ENCODE assay signal across 19 mouse cellular contexts in genomic region chr14:61052163-61052562, GRCm38 (mm10). TPM values are rescaled to one million over a fixed set of nuclear protein-coding genes. Genes with fewer than 3 reads are reported as not detected.
DNase-seq lines count a peak whose midpoint lies in the region; ATAC-seq and TF ChIP-seq lines count a peak whose summit lies in the region.
"Had no signal": no experiment of that assay in that cellular context is flagged by ENCODE, and none has a peak within 500 bp of the region (broad histone marks: within the 10 kb centered on the region; RNA-seq: fewer than 3 reads in every experiment).

No protein-coding gene starts in this region.

- TF ChIP-seq EP300 in lung, postnatal 0 days (IDR thresholded peaks at IDR 0.05) = no peak

- no peak for TF ChIP-seq CTCF in lung, postnatal 0 days (IDR thresholded peaks at IDR 0.05)
- TF ChIP-seq CTCF in thymus, adult 2 months (IDR thresholded peaks at IDR 0.05; ENCODE audit: borderline replicate concordance, control insufficient read depth, extremely low read depth, insufficient read depth, low read length, poor library complexity) = no peak
- TF ChIP-seq CTCF in midbrain, postnatal 0 days (IDR thresholded peaks at IDR 0.05) = no peak

- peaks cover 12% of the 10 kb centered on the region; the same call in 1 of the 2 replicates for H3K4me1 ChIP-seq in lung, postnatal 0 days (ENCODE audit: insufficient read depth, low read depth, low read length)
- H3K4me1 ChIP-seq in intestine, embryonic 16.5 days (ENCODE audit: control insufficient read depth, insufficient read depth, low read length) = peaks cover 3% of the 10 kb centered on the region
- H3K4me1 ChIP-seq in thymus, adult 2 months (replicated peaks; ENCODE audit: control insufficient read depth, insufficient read depth, low read length) = peaks cover 15% of the 10 kb centered on the region
- H3K4me1 ChIP-seq in midbrain, postnatal 0 days (ENCODE audit: insufficient read depth, low read length) = peaks cover 11% of the 10 kb centered on the region

- no peak overlapping the region for H3K27ac ChIP-seq in lung, postnatal 0 days (ENCODE audit: low read length)
- H3K27ac ChIP-seq in intestine, embryonic 16.5 days (ENCODE audit: low read length) = no peak overlapping the region
- H3K27ac ChIP-seq in thymus, adult 2 months (ENCODE audit: control insufficient read depth, insufficient read depth, low read length) = no peak overlapping the region
- H3K27ac ChIP-seq in midbrain, postnatal 0 days (ENCODE audit: low read depth, low read length) = no peak overlapping the region
- H3K27ac ChIP-seq: embryonic facial prominence, embryonic 13.5 days; forebrain, embryonic 12.5 days; heart, embryonic 13.5 days; hindbrain, embryonic 15.5 days had no signal

- peak; percentile 6 for DNase-seq in lung, postnatal 10 days
- DNase-seq in lung, postnatal 0 days (ENCODE audit: low spot score) = no peak
- DNase-seq in B cell, adult 2 months = peak; percentile 25 to 33
- no peak for DNase-seq in thymus, adult 2 months
- no peak for DNase-seq in midbrain, postnatal 0 days (ENCODE audit: low spot score)
- DNase-seq: adrenal gland, postnatal 10 days; cerebellum, adult 11-12 months; cerebellum, adult 9-10 months; cerebellum, postnatal 25 days; gastrocnemius, postnatal 14 days; heart, postnatal 36 days had no signal

- no peaks in the 10 kb centered on the region for H3K9me3 ChIP-seq in lung, postnatal 0 days (ENCODE audit: low read length)
- H3K9me3 ChIP-seq in intestine, embryonic 16.5 days (ENCODE audit: control insufficient read depth, low read length) = no peaks in the 10 kb centered on the region; the same call in 1 of the 2 replicates
- no peaks in the 10 kb centered on the region for H3K9me3 ChIP-seq in midbrain, postnatal 0 days (ENCODE audit: low read length)
- H3K9me3 ChIP-seq: embryonic facial prominence, embryonic 13.5 days; forebrain, embryonic 12.5 days; hindbrain, embryonic 15.5 days had no signal

- no peak for ATAC-seq in lung, postnatal 0 days
- ATAC-seq in megakaryocyte, adult 5-6 weeks (ENCODE audit: poor library complexity, severe bottlenecking) = peak; percentile 62; the same call in 1 of the 2 replicates
- no peak for ATAC-seq in intestine, embryonic 16.5 days
- no peak for ATAC-seq in midbrain, postnatal 0 days (ENCODE audit: low FRiP score)
- ATAC-seq: forebrain, embryonic 16.5 days had no signal

- no peak overlapping the region for H3K4me2 ChIP-seq in lung, postnatal 0 days (replicated peaks; ENCODE audit: low read depth, low read length)
- no peak overlapping the region for H3K4me2 ChIP-seq in intestine, embryonic 16.5 days (ENCODE audit: low read depth, low read length)
- no peak overlapping the region for H3K4me2 ChIP-seq in midbrain, postnatal 0 days (ENCODE audit: low read depth, low read length, poor library complexity, severe bottlenecking)
- H3K4me2 ChIP-seq: embryonic facial prominence, embryonic 13.5 days; forebrain, embryonic 12.5 days; heart, embryonic 13.5 days; hindbrain, embryonic 15.5 days had no signal

- H3K27me3 ChIP-seq in lung, postnatal 0 days (replicated peaks; ENCODE audit: insufficient read depth, low read length) = no peaks in the 10 kb centered on the region
- H3K27me3 ChIP-seq in intestine, embryonic 16.5 days (replicated peaks; ENCODE audit: control insufficient read depth, insufficient read depth, low read length) = no peaks in the 10 kb centered on the region
- no peaks in the 10 kb centered on the region; the same call in 1 of the 2 replicates for H3K27me3 ChIP-seq in thymus, adult 2 months (ENCODE audit: control insufficient read depth, insufficient read depth, low read length)
- no peaks in the 10 kb centered on the region for H3K27me3 ChIP-seq in midbrain, postnatal 0 days (ENCODE audit: insufficient read depth, low read length)
- H3K27me3 ChIP-seq: embryonic facial prominence, embryonic 13.5 days had no signal

- no peak overlapping the region for H3K9ac ChIP-seq in lung, postnatal 0 days (replicated peaks; ENCODE audit: low read depth)
- H3K9ac ChIP-seq in intestine, embryonic 16.5 days (ENCODE audit: low read depth, low read length) = no peak overlapping the region
- H3K9ac ChIP-seq in midbrain, postnatal 0 days (replicated peaks; ENCODE audit: low read length, poor library complexity, severe bottlenecking) = no peak overlapping the region
- H3K9ac ChIP-seq: embryonic facial prominence, embryonic 13.5 days; forebrain, embryonic 12.5 days; heart, embryonic 13.5 days; hindbrain, embryonic 15.5 days had no signal

- TF ChIP-seq POLR2A in thymus, adult 2 months (IDR thresholded peaks at IDR 0.05; ENCODE audit: control insufficient read depth, extremely low read depth, insufficient read depth, low read length, poor library complexity) = no peak

- H3K36me3 ChIP-seq in lung, postnatal 0 days (ENCODE audit: insufficient read depth, low read length) = no peaks in the 10 kb centered on the region
- H3K36me3 ChIP-seq in intestine, embryonic 16.5 days (ENCODE audit: control insufficient read depth, insufficient read depth, low read length) = no peaks in the 10 kb centered on the region
- no peaks in the 10 kb centered on the region for H3K36me3 ChIP-seq in thymus, adult 2 months (ENCODE audit: control insufficient read depth, insufficient read depth, low read length)
- no peaks in the 10 kb centered on the region for H3K36me3 ChIP-seq in midbrain, postnatal 0 days (ENCODE audit: insufficient read depth, low read length)
- H3K36me3 ChIP-seq: embryonic facial prominence, embryonic 13.5 days; forebrain, embryonic 12.5 days; heart, embryonic 13.5 days; hindbrain, embryonic 15.5 days had no signal

- no peak overlapping the region for H3K4me3 ChIP-seq in lung, postnatal 0 days (ENCODE audit: low read depth, low read length)
- H3K4me3 ChIP-seq in intestine, embryonic 16.5 days (ENCODE audit: low read length) = no peak overlapping the region
- H3K4me3 ChIP-seq in thymus, adult 2 months (ENCODE audit: control insufficient read depth, insufficient read depth, low read length) = no peak overlapping the region
- no peak overlapping the region for H3K4me3 ChIP-seq in midbrain, postnatal 0 days (ENCODE audit: low read depth, low read length)
- H3K4me3 ChIP-seq: embryonic facial prominence, embryonic 13.5 days; forebrain, embryonic 12.5 days; heart, embryonic 13.5 days; hindbrain, embryonic 15.5 days had no signal

- 92% methylated on average over 3 of the region's 3 CpGs for WGBS in lung, postnatal 0 days
- 94% methylated on average over 3 of the region's 3 CpGs for WGBS in intestine, embryonic 16.5 days
- WGBS in thymus, adult 2 months = 67% methylated on average over 3 of the region's 3 CpGs
- WGBS in midbrain, postnatal 0 days = 97% methylated on average over 3 of the region's 3 CpGs

RNA-seq across cellular contexts. Expression of gene Tnfrsf19, which starts 5.9 kb away (rescaled TPM):
- 35.0 and 37.2 TPM in 2 replicates for polyA plus RNA-seq in lung, postnatal 0 days (2015; fragmentation: Nextera tagmentation; extraction: Ambion mirVana)
- total RNA-seq in megakaryocyte, adult 5-6 weeks (2015) = 0.16 TPM in 1 of 2 replicates, not detected in the other
- 0.29 and 0.45 TPM in 2 replicates for total RNA-seq in megakaryocyte, adult 5-6 weeks (2017)
- polyA plus RNA-seq in intestine, embryonic 16.5 days (2015; fragmentation: Nextera tagmentation; extraction: Ambion mirVana) = 11.4 and 11.5 TPM in 2 replicates
- polyA plus RNA-seq in thymus, adult 2 months (2012; rRNA removed) = 2.2 and 4.6 TPM in 2 replicates
- total RNA-seq in midbrain, postnatal 0 days (2014; rRNA removed) = 42.9 and 50.3 TPM in 2 replicates
- polyA plus RNA-seq in midbrain, postnatal 0 days (2015; fragmentation: Nextera tagmentation; extraction: Ambion mirVana) = 29.5 and 32.3 TPM in 2 replicates
- total RNA-seq: MEL had no signal

Comparison
In these comparisons a context has a peak if more than half of its experiments do, and no peak if none do; other contexts are left out.
1. DNase-seq: peak in lung, postnatal 10 days (single experiment) and B cell, adult 2 months (2 of 2); none in lung, postnatal 0 days (single experiment), thymus, adult 2 months (single experiment) and midbrain, postnatal 0 days (single experiment).